In genomic region chr3:109578983-109579382, GRCm38 (mm10) we compare ENCODE assay signal across 28 mouse cellular contexts.
DNase-seq lines count a peak whose midpoint lies in the region; ATAC-seq and TF ChIP-seq lines count a peak whose summit lies in the region.
"Had no signal": no experiment of that assay in that cellular context is flagged by ENCODE, and none has a peak within 500 bp of the region (broad histone marks: within the 10 kb centered on the region; RNA-seq: fewer than 3 reads in every experiment).

No protein-coding gene starts in this region.

- 55% methylated on average over 7 of the region's 7 CpGs for WGBS in embryonic facial prominence, embryonic 14.5 days
- WGBS in embryonic facial prominence, embryonic 10.5 days: 70% methylated on average over 7 of the region's 7 CpGs
- WGBS in limb, embryonic 14.5 days: 47% methylated on average over 7 of the region's 7 CpGs
- 48% methylated on average over 7 of the region's 7 CpGs for WGBS in limb, embryonic 10.5 days
- WGBS in intestine, embryonic 16.5 days: 24% methylated on average over 7 of the region's 7 CpGs
- 70% methylated on average over 7 of the region's 7 CpGs for WGBS in heart, adult 2 months

- intact Hi-C loops in heart, adult 2 months (cut with DNase I): no loop called here

- H3K36me3 ChIP-seq in embryonic facial prominence, embryonic 14.5 days (ENCODE audit: control insufficient read depth, insufficient read depth, low read length): no peaks in the 10 kb centered on the region
- no peaks in the 10 kb centered on the region for H3K36me3 ChIP-seq in embryonic facial prominence, embryonic 10.5 days (replicated peaks)
- no peaks in the 10 kb centered on the region for H3K36me3 ChIP-seq in limb, embryonic 14.5 days (ENCODE audit: control insufficient read depth, insufficient read depth, low read length)
- no peaks in the 10 kb centered on the region for H3K36me3 ChIP-seq in limb, embryonic 10.5 days
- no peaks in the 10 kb centered on the region for H3K36me3 ChIP-seq in intestine, embryonic 16.5 days (ENCODE audit: control insufficient read depth, insufficient read depth, low read length)
- no peaks in the 10 kb centered on the region for H3K36me3 ChIP-seq in heart, adult 2 months (ENCODE audit: control insufficient read depth, insufficient read depth, low read length)
- H3K36me3 ChIP-seq: hindbrain, embryonic 10.5 days; liver, embryonic 15.5 days; midbrain, embryonic 10.5 days; midbrain, embryonic 15.5 days; neural tube, embryonic 15.5 days had no signal

- H3K9me3 ChIP-seq in embryonic facial prominence, embryonic 14.5 days (ENCODE audit: control insufficient read depth, low read length): no peaks in the 10 kb centered on the region
- H3K9me3 ChIP-seq in embryonic facial prominence, embryonic 10.5 days: no peaks in the 10 kb centered on the region
- no peaks in the 10 kb centered on the region for H3K9me3 ChIP-seq in limb, embryonic 14.5 days (ENCODE audit: control insufficient read depth, low read length)
- no peaks in the 10 kb centered on the region for H3K9me3 ChIP-seq in limb, embryonic 10.5 days (replicated peaks)
- H3K9me3 ChIP-seq in intestine, embryonic 16.5 days (ENCODE audit: control insufficient read depth, low read length): no peaks in the 10 kb centered on the region
- H3K9me3 ChIP-seq: forebrain, embryonic 13.5 days; hindbrain, embryonic 10.5 days; liver, embryonic 15.5 days; midbrain, embryonic 10.5 days; midbrain, embryonic 15.5 days; neural tube, embryonic 15.5 days had no signal

- H3K27me3 ChIP-seq in embryonic facial prominence, embryonic 14.5 days (replicated peaks; ENCODE audit: control insufficient read depth, insufficient read depth, low read length): no peaks in the 10 kb centered on the region
- no peaks in the 10 kb centered on the region for H3K27me3 ChIP-seq in embryonic facial prominence, embryonic 10.5 days (replicated peaks; ENCODE audit: low read depth, poor library complexity, severe bottlenecking)
- no peaks in the 10 kb centered on the region for H3K27me3 ChIP-seq in limb, embryonic 14.5 days (ENCODE audit: control insufficient read depth, insufficient read depth, low read length)
- H3K27me3 ChIP-seq in limb, embryonic 10.5 days (ENCODE audit: low read depth, poor library complexity, severe bottlenecking): no peaks in the 10 kb centered on the region
- no peaks in the 10 kb centered on the region for H3K27me3 ChIP-seq in intestine, embryonic 16.5 days (replicated peaks; ENCODE audit: control insufficient read depth, insufficient read depth, low read length)
- no peaks in the 10 kb centered on the region for H3K27me3 ChIP-seq in heart, adult 2 months (ENCODE audit: control insufficient read depth, insufficient read depth, low read length)
- H3K27me3 ChIP-seq: CH12.LX; forebrain, embryonic 13.5 days; liver, embryonic 15.5 days; midbrain, embryonic 15.5 days; neural tube, embryonic 15.5 days had no signal

- no peak for TF ChIP-seq POLR2A in limb, embryonic 14.5 days (IDR thresholded peaks at IDR 0.05; ENCODE audit: borderline replicate concordance, extremely low read depth, insufficient read depth, insufficient read length)
- no peak for TF ChIP-seq POLR2A in heart, adult 2 months (IDR thresholded peaks at IDR 0.05; ENCODE audit: insufficient read depth, low read depth, low read length)

- H3K4me3 ChIP-seq in embryonic facial prominence, embryonic 14.5 days (ENCODE audit: low read depth, low read length): no peak overlapping the region
- H3K4me3 ChIP-seq in embryonic facial prominence, embryonic 10.5 days: no peak overlapping the region
- H3K4me3 ChIP-seq in limb, embryonic 14.5 days (replicated peaks; ENCODE audit: low read length): no peak overlapping the region
- no peak overlapping the region for H3K4me3 ChIP-seq in limb, embryonic 10.5 days
- no peak overlapping the region for H3K4me3 ChIP-seq in intestine, embryonic 16.5 days (ENCODE audit: low read length)
- H3K4me3 ChIP-seq in heart, adult 2 months: no peak overlapping the region
- H3K4me3 ChIP-seq: forebrain, embryonic 13.5 days; hindbrain, embryonic 10.5 days; layer of hippocampus, adult 2 months; liver, embryonic 15.5 days; midbrain, embryonic 10.5 days; midbrain, embryonic 15.5 days; neural tube, embryonic 15.5 days had no signal

- TF ChIP-seq EP300 in heart, adult 2 months (IDR thresholded peaks at IDR 0.05; ENCODE audit: insufficient read depth, low read depth, low read length): no peak

- TF ChIP-seq CTCF in heart, adult 2 months (IDR thresholded peaks at IDR 0.05): no peak

- no peaks in the 10 kb centered on the region for H3K4me1 ChIP-seq in embryonic facial prominence, embryonic 14.5 days (ENCODE audit: control insufficient read depth, insufficient read depth, low read length)
- H3K4me1 ChIP-seq in embryonic facial prominence, embryonic 10.5 days: peaks cover 7% of the 10 kb centered on the region; the same call in 1 of the 2 replicates
- peaks cover 4% of the 10 kb centered on the region; the same call in 1 of the 2 replicates for H3K4me1 ChIP-seq in limb, embryonic 14.5 days (ENCODE audit: control insufficient read depth, insufficient read depth, low read length)
- no peaks in the 10 kb centered on the region for H3K4me1 ChIP-seq in limb, embryonic 10.5 days
- peaks cover 6% of the 10 kb centered on the region; the same call in 1 of the 2 replicates for H3K4me1 ChIP-seq in intestine, embryonic 16.5 days (ENCODE audit: control insufficient read depth, insufficient read depth, low read length)
- no peaks in the 10 kb centered on the region for H3K4me1 ChIP-seq in heart, adult 2 months (ENCODE audit: control insufficient read depth, insufficient read depth, low read length)
- H3K4me1 ChIP-seq: forebrain, embryonic 13.5 days; hindbrain, embryonic 10.5 days; liver, embryonic 15.5 days; midbrain, embryonic 10.5 days; midbrain, embryonic 15.5 days; neural tube, embryonic 15.5 days had no signal

- H3K9ac ChIP-seq in embryonic facial prominence, embryonic 14.5 days (ENCODE audit: low read depth, low read length): no peak overlapping the region
- no peak overlapping the region for H3K9ac ChIP-seq in limb, embryonic 14.5 days (ENCODE audit: low read depth, low read length, severe bottlenecking)
- no peak overlapping the region for H3K9ac ChIP-seq in intestine, embryonic 16.5 days (ENCODE audit: low read depth, low read length)
- H3K9ac ChIP-seq in heart, adult 2 months (ENCODE audit: low read depth, low read length): no peak overlapping the region
- H3K9ac ChIP-seq: forebrain, embryonic 13.5 days; liver, embryonic 15.5 days; lung, embryonic 14.5 days; midbrain, embryonic 15.5 days; neural tube, embryonic 15.5 days had no signal

- H3K27ac ChIP-seq in embryonic facial prominence, embryonic 14.5 days (replicated peaks; ENCODE audit: low read depth, low read length): no peak overlapping the region
- H3K27ac ChIP-seq in embryonic facial prominence, embryonic 10.5 days (replicated peaks): no peak overlapping the region
- no peak overlapping the region for H3K27ac ChIP-seq in limb, embryonic 14.5 days (replicated peaks; ENCODE audit: low read depth, low read length)
- H3K27ac ChIP-seq in limb, embryonic 10.5 days: no peak overlapping the region
- H3K27ac ChIP-seq in intestine, embryonic 16.5 days (ENCODE audit: low read length): peak overlapping the region; percentile 28; the same call in 1 of the 2 replicates
- no peak overlapping the region for H3K27ac ChIP-seq in heart, adult 2 months
- H3K27ac ChIP-seq: forebrain, embryonic 13.5 days; hindbrain, embryonic 10.5 days; layer of hippocampus, adult 2 months; liver, embryonic 15.5 days; midbrain, embryonic 10.5 days; midbrain, embryonic 15.5 days; neural tube, embryonic 15.5 days had no signal

- peak; percentile 51 for DNase-seq in embryonic facial prominence, embryonic 14.5 days (ENCODE audit: low spot score)
- no peak for DNase-seq in embryonic facial prominence, embryonic 10.5 days (ENCODE audit: low spot score)
- DNase-seq in limb, embryonic 14.5 days (ENCODE audit: low spot score): peak; percentile 14
- no peak for DNase-seq in limb, embryonic 10.5 days (ENCODE audit: low spot score)
- peak; percentile 51 to 56 for DNase-seq in urinary bladder, postnatal 36 days (ENCODE audit: low spot score in 2 of 2)
- DNase-seq in heart, adult 2 months: no peak
- DNase-seq: adrenal gland, adult 2 months; adrenal gland, postnatal 36 days; cerebellum, adult 18-20 months; cerebellum, postnatal 10 days; gastrocnemius, postnatal 10 days; heart, postnatal 14 days; liver; lung, embryonic 14.5 days; lung, postnatal 14 days; spleen, adult 18-20 months; thymus, postnatal 4 days had no signal

- H3K79me2 ChIP-seq in heart, adult 2 months (replicated peaks; ENCODE audit: control insufficient read depth, insufficient read depth, low read length): no peaks in the 10 kb centered on the region

- no peak for ATAC-seq in embryonic facial prominence, embryonic 14.5 days (ENCODE audit: low read depth)
- ATAC-seq in limb, embryonic 14.5 days (ENCODE audit: low FRiP score, low read depth): no peak
- peak; percentile 63 for ATAC-seq in intestine, embryonic 16.5 days
- ATAC-seq: activated CD4-positive, CD25-positive, alpha-beta regulatory T cell, adult 4 months; forebrain, embryonic 13.5 days; hindbrain, embryonic 16.5 days; midbrain, embryonic 15.5 days had no signal

- H3K4me2 ChIP-seq in embryonic facial prominence, embryonic 14.5 days (ENCODE audit: low read depth, low read length): no peak overlapping the region
- no peak overlapping the region for H3K4me2 ChIP-seq in limb, embryonic 14.5 days (replicated peaks; ENCODE audit: low read depth, low read length, severe bottlenecking)
- H3K4me2 ChIP-seq in intestine, embryonic 16.5 days (ENCODE audit: low read depth, low read length): no peak overlapping the region
- H3K4me2 ChIP-seq: forebrain, embryonic 13.5 days; liver, embryonic 15.5 days; lung, embryonic 14.5 days; midbrain, embryonic 15.5 days; neural tube, embryonic 15.5 days had no signal

Comparison
In these comparisons a context has a peak if more than half of its experiments do, and no peak if none do; other contexts are left out.
1. DNase-seq: peak in embryonic facial prominence, embryonic 14.5 days (single experiment), limb, embryonic 14.5 days (single experiment) and urinary bladder, postnatal 36 days (2 of 2); none in embryonic facial prominence, embryonic 10.5 days (single experiment), limb, embryonic 10.5 days (single experiment) and heart, adult 2 months (0 of 2).